Mouse (Mus musculus) spleen, adult 2 months (tissue): ENCODE data around the gene Emc8.

Experiments
- CTCF ChIP-seq: fragments of 200-500 bp; IDR thresholded peaks from 2 replicates; pipeline ENCODE4 v1.5.1; 2011; ENCODE audit warnings: mild to moderate bottlenecking, inconsistent platforms; ENCODE audit not compliant: insufficient read depth, insufficient read length, insufficient replicate concordance; ENCODE audit errors: extremely low read depth
- POLR2A ChIP-seq: fragments of 200-500 bp; IDR thresholded peaks from 2 replicates; pipeline ENCODE4 v1.6.1; 2011; ENCODE audit warnings: low read depth, low read length, inconsistent platforms

- no peak for TF ChIP-seq POLR2A
- TF ChIP-seq CTCF = no peak
These were observed 47.9 kb downstream of the Emc8 start for GRCm38 (mm10) chr8:120620441-120620840.
